Mouse (Mus musculus) kidney, adult 11 months (tissue): ENCODE measurements at regions not wholly inside any gene's neighbourhood (a gene's known extent, or its start where the extent isn't known, plus 50 kb on each side); places are given as distances from the start of the nearest gene placed in this dataset.
A peak's percentile ranks its signal among the peaks of the same experiment; 100 is the strongest.

Experiments
- DNase-seq: peaks from one replicate; pipeline ENCODE4 v3.0.0; 2022

- no peak for DNase-seq
These were observed 590.0 kb upstream of the Nr3c2 start for GRCm38 (mm10) chr8:76309200-76309599.

- no peak for DNase-seq
These were observed 570.7 kb upstream of the Nr3c2 start for GRCm38 (mm10) chr8:76328540-76328939.

GRCm38 (mm10) chr8:76343072-76343471, 556.2 kb upstream of the Nr3c2 start:
- DNase-seq = no peak

GRCm38 (mm10) chr8:76346150-76346549, 553.1 kb upstream of the Nr3c2 start:
- DNase-seq = no peak

- no peak for DNase-seq
These were observed 552.4 kb upstream of the Nr3c2 start for GRCm38 (mm10) chr8:76346832-76347231.

GRCm38 (mm10) chr8:76374314-76374713, 524.9 kb upstream of the Nr3c2 start:
- peak; percentile 57 for DNase-seq

- DNase-seq = no peak
These were observed 521.5 kb upstream of the Nr3c2 start for GRCm38 (mm10) chr8:76377711-76378110.

GRCm38 (mm10) chr8:76381643-76382042, 517.6 kb upstream of the Nr3c2 start:
- no peak for DNase-seq

GRCm38 (mm10) chr8:76383583-76384281, 515.5 kb upstream of the Nr3c2 start:
- no peak for DNase-seq

GRCm38 (mm10) chr8:76384282-76384637, 515.0 kb upstream of the Nr3c2 start:
- peak; percentile 8 for DNase-seq

- no peak for DNase-seq
These were observed 507.2 kb upstream of the Nr3c2 start for GRCm38 (mm10) chr8:76392004-76392403.

- DNase-seq = no peak
These were observed 476.8 kb upstream of the Nr3c2 start for GRCm38 (mm10) chr8:76422459-76422858.

- no peak for DNase-seq
These were observed 476.2 kb upstream of the Nr3c2 start for GRCm38 (mm10) chr8:76422861-76423532.

- no peak for DNase-seq
These were observed 469.4 kb upstream of the Nr3c2 start for GRCm38 (mm10) chr8:76429818-76430217.

- no peak for DNase-seq
These were observed 466.4 kb upstream of the Nr3c2 start for GRCm38 (mm10) chr8:76432813-76433212.

GRCm38 (mm10) chr8:76437951-76438350, 461.3 kb upstream of the Nr3c2 start:
- no peak for DNase-seq

- peak; percentile 3 for DNase-seq
These were observed 424.6 kb upstream of the Nr3c2 start for GRCm38 (mm10) chr8:76474464-76475208.

- no peak for DNase-seq
These were observed 420.3 kb upstream of the Nr3c2 start for GRCm38 (mm10) chr8:76478966-76479365.

- DNase-seq = no peak
These were observed 395.6 kb upstream of the Nr3c2 start for GRCm38 (mm10) chr8:76503621-76504020.

GRCm38 (mm10) chr8:76507247-76507646, 392.0 kb upstream of the Nr3c2 start:
- DNase-seq = no peak

- DNase-seq = no peak
These were observed 390.0 kb upstream of the Nr3c2 start for GRCm38 (mm10) chr8:76509201-76509600.

GRCm38 (mm10) chr8:76514132-76514531, 385.1 kb upstream of the Nr3c2 start:
- DNase-seq = no peak

- DNase-seq = no peak
These were observed 360.3 kb upstream of the Nr3c2 start for GRCm38 (mm10) chr8:76538806-76539480.
